Mouse (Mus musculus) ES-E14 (cell line): ENCODE results near the gene Gm973.

Experiments used
- HCFC1 ChIP-seq: IDR thresholded peaks from 2 replicates; pipeline ENCODE4 v1.6.1; 2012; ENCODE audit warnings: low read length, inconsistent platforms, borderline replicate concordance; ENCODE audit not compliant: insufficient read depth
- MAFK ChIP-seq: IDR thresholded peaks from 2 replicates; pipeline ENCODE4 v1.6.1; 2014; ENCODE audit warnings: mild to moderate bottlenecking, low read depth, low read length, inconsistent platforms; ENCODE audit not compliant: insufficient read depth
- ZC3H11A ChIP-seq: IDR thresholded peaks from 2 replicates; pipeline ENCODE4 v1.6.1; 2012; ENCODE audit warnings: low read depth, mild to moderate bottlenecking, inconsistent platforms, low read length, borderline replicate concordance
- ZNF384 ChIP-seq: IDR thresholded peaks from 2 replicates; pipeline ENCODE4 v1.6.1; 2012; ENCODE audit warnings: low read depth, low read length, inconsistent platforms

GRCm38 (mm10) chr1:59565804-59566203, 49.7 kb downstream of the Gm973 start:
- TF ChIP-seq MAFK (no peak), ZC3H11A (no peak), ZNF384 (no peak), HCFC1 (no peak)
